Mouse (Mus musculus): ENCODE data around the gene Sec22b. TPM values are rescaled to one million over a fixed set of nuclear protein-coding genes. Genes with fewer than 3 reads are reported as not detected.
A peak's percentile ranks its signal among the peaks of the same experiment; 100 is the strongest.

The Sec22b gene
- total and polyA plus RNA-seq, 2 experiments from 2014 or later, result 54.6 to 95.1 TPM

GRCm38 (mm10) chr3:97939626-97940510, 38.9 kb downstream of the Sec22b start:
- WGBS, result 10% methylated on average over 10 of the region's 10 CpGs
- Histone ChIP-seq H3K27ac (peak overlapping the region; percentile 61; the same call in 1 of the 2 replicates), H3K4me1 (ENCODE audit: insufficient read depth, low read length) (peaks cover 26% of the 10 kb centered on the region), H3K36me3 (ENCODE audit: insufficient read depth, low read length) (no peaks in the 10 kb centered on the region), H3K27me3 (ENCODE audit: insufficient read depth, low read length) (no peaks in the 10 kb centered on the region), H3K4me2 (ENCODE audit: low read depth, low read length) (no peak overlapping the region), H3K9ac (replicated peaks; ENCODE audit: low read length) (no peak overlapping the region), H3K4me3 (ENCODE audit: low read length) (no peak overlapping the region), H3K9me3 (ENCODE audit: low read length) (no peaks in the 10 kb centered on the region)
- no peak for TF ChIP-seq CTCF (IDR thresholded peaks at IDR 0.05; ENCODE audit: low read depth)
- ATAC-seq, result 0 out of 2 replicates have a peak, but pooled peaks have one; percentile 1
- DNase-seq (ENCODE audit: low spot score), result no peak

GRCm38 (mm10) chr3:97940511-97941204, 39.7 kb downstream of the Sec22b start:
- no peak for TF ChIP-seq CTCF (IDR thresholded peaks at IDR 0.05; ENCODE audit: low read depth)
- peaks cover 26% of the 10 kb centered on the region for H3K4me1 ChIP-seq (ENCODE audit: insufficient read depth, low read length)
- 18% methylated on average over 9 of the region's 9 CpGs for WGBS
- no peaks in the 10 kb centered on the region for H3K27me3 ChIP-seq (ENCODE audit: insufficient read depth, low read length)
- no peaks in the 10 kb centered on the region for H3K9me3 ChIP-seq (ENCODE audit: low read length)
- H3K36me3 ChIP-seq (ENCODE audit: insufficient read depth, low read length), result no peaks in the 10 kb centered on the region
- ATAC-seq, result peak; percentile 53
- DNase-seq (ENCODE audit: low spot score), result peak; percentile 39
- H3K4me3 ChIP-seq (ENCODE audit: low read length), result no peak overlapping the region
- H3K27ac ChIP-seq, result peak overlapping the region; percentile 61
- H3K4me2 ChIP-seq (ENCODE audit: low read depth, low read length), result no peak overlapping the region
- H3K9ac ChIP-seq (replicated peaks; ENCODE audit: low read length), result no peak overlapping the region

- no peak overlapping the region; the same call in 1 of the 2 replicates for H3K4me3 ChIP-seq (ENCODE audit: low read length)
- WGBS, result 35% methylated on average over 11 of the region's 11 CpGs
- peak overlapping the region; percentile 69; the same call in 1 of the 2 replicates for H3K27ac ChIP-seq
Measured at GRCm38 (mm10) chr3:97941440-97942259, 40.7 kb downstream of the Sec22b start.

GRCm38 (mm10) chr3:97942260-97942950, 41.4 kb downstream of the Sec22b start:
- Histone ChIP-seq H3K36me3 (ENCODE audit: insufficient read depth, low read length) (no peaks in the 10 kb centered on the region), H3K9ac (replicated peaks; ENCODE audit: low read length) (peak overlapping the region; percentile 13; the same call in 1 of the 2 replicates), H3K9me3 (ENCODE audit: low read length) (no peaks in the 10 kb centered on the region), H3K4me2 (ENCODE audit: low read depth, low read length) (peak overlapping the region; percentile 41), H3K27ac (peak overlapping the region; percentile 69; the same call in 1 of the 2 replicates), H3K4me1 (ENCODE audit: insufficient read depth, low read length) (peaks cover 26% of the 10 kb centered on the region), H3K27me3 (ENCODE audit: insufficient read depth, low read length) (no peaks in the 10 kb centered on the region), H3K4me3 (ENCODE audit: low read length) (peak overlapping the region; percentile 10; the same call in 1 of the 2 replicates)
- DNase-seq (ENCODE audit: low spot score), result peak; percentile 52
- ATAC-seq, result peak; percentile 46; the same call in 1 of the 2 replicates
- WGBS, result 8% methylated on average over 16 of the region's 16 CpGs
- TF ChIP-seq CTCF (IDR thresholded peaks at IDR 0.05; ENCODE audit: low read depth), result peak; percentile 32; the same call in 1 of the 2 replicates

More at GRCm38 (mm10) chr3:97941440-97942259, 40.7 kb downstream of the Sec22b start:
- DNase-seq (ENCODE audit: low spot score) (no peak), ATAC-seq (no peak)
- Histone ChIP-seq H3K4me2 (ENCODE audit: low read depth, low read length) (peak overlapping the region; percentile 41), H3K27me3 (ENCODE audit: insufficient read depth, low read length) (no peaks in the 10 kb centered on the region), H3K9ac (replicated peaks; ENCODE audit: low read length) (0 out of 2 replicates have a peak overlapping the region, but pooled peaks have one; percentile 13), H3K9me3 (ENCODE audit: low read length) (no peaks in the 10 kb centered on the region), H3K36me3 (ENCODE audit: insufficient read depth, low read length) (no peaks in the 10 kb centered on the region), H3K4me1 (ENCODE audit: insufficient read depth, low read length) (peaks cover 26% of the 10 kb centered on the region)
- TF ChIP-seq CTCF (IDR thresholded peaks at IDR 0.05; ENCODE audit: low read depth), result no peak

- no peak overlapping the region for H3K4me2 ChIP-seq (ENCODE audit: low read depth, low read length)
- no peak overlapping the region for H3K9ac ChIP-seq (replicated peaks; ENCODE audit: low read length)
- DNase-seq (ENCODE audit: low spot score) (peak; percentile 70), ATAC-seq (no peak)
- TF ChIP-seq CTCF (IDR thresholded peaks at IDR 0.05; ENCODE audit: low read depth), result no peak
- H3K27ac ChIP-seq, result no peak overlapping the region
- H3K4me3 ChIP-seq (ENCODE audit: low read length), result no peak overlapping the region
- H3K9me3 ChIP-seq (ENCODE audit: low read length), result no peaks in the 10 kb centered on the region
- H3K4me1 ChIP-seq (ENCODE audit: insufficient read depth, low read length), result peaks cover 22% of the 10 kb centered on the region
- H3K27me3 ChIP-seq (ENCODE audit: insufficient read depth, low read length), result no peaks in the 10 kb centered on the region
- 35% methylated on average over 5 of the region's 5 CpGs for WGBS
- no peaks in the 10 kb centered on the region for H3K36me3 ChIP-seq (ENCODE audit: insufficient read depth, low read length)
Measured at GRCm38 (mm10) chr3:97944462-97944861, 43.5 kb downstream of the Sec22b start.
